Mouse (Mus musculus) forebrain, postnatal 0 days (tissue): ENCODE measurements at regions not wholly inside any gene's neighbourhood (a gene's known extent, or its start where the extent isn't known, plus 50 kb on each side); places are given as distances from the start of the nearest gene placed in this dataset.
"Not testable (repeated sequence)": the region's sequence is repeated elsewhere in the genome, so short reads cannot be mapped to it uniquely, and the experiment has no call there.

Experiments used
- ATAC-seq: fragments of 200-750 bp; cut with Nextera tagmentation; 2 replicates; pipeline ENCODE4 v1.8.0; 2017; ENCODE audit warnings: mild to moderate bottlenecking, moderate library complexity
- DNase-seq: peaks from one replicate; pipeline ENCODE4 v3.0.0-alpha.2; 2015
- H3K27ac ChIP-seq: fragments of 300-500 bp; sonication (generic); 2 replicates; pipeline ENCODE4 v1.5.1; 2014; ENCODE audit warnings: low read depth, mild to moderate bottlenecking, antibody characterized with exemption, low read length, moderate library complexity, mixed read lengths
- H3K27me3 ChIP-seq: fragments of 300-500 bp; sonication (generic); 2 replicates; pipeline ENCODE4 v1.6.1; 2014; ENCODE audit warnings: mild to moderate bottlenecking, low read length, mixed read lengths; ENCODE audit not compliant: insufficient read depth
- H3K36me3 ChIP-seq: fragments of 300-500 bp; sonication (generic); 2 replicates; pipeline ENCODE4 v1.6.1; 2014; ENCODE audit warnings: mild to moderate bottlenecking, moderate library complexity; ENCODE audit not compliant: insufficient read depth
- H3K4me1 ChIP-seq: fragments of 300-500 bp; sonication (generic); 2 replicates; pipeline ENCODE4 v1.6.1; 2014; ENCODE audit warnings: antibody characterized with exemption; ENCODE audit not compliant: insufficient read depth
- H3K4me2 ChIP-seq: fragments of 300-500 bp; sonication (generic); 2 replicates; pipeline ENCODE4 v1.6.1; 2014; ENCODE audit warnings: low read depth, mild to moderate bottlenecking, moderate library complexity
- H3K4me3 ChIP-seq: fragments of 300-500 bp; sonication (generic); 2 replicates; pipeline ENCODE4 v1.5.1; 2014; ENCODE audit warnings: low read depth, low read length, mixed read lengths
- H3K9ac ChIP-seq: fragments of 300-500 bp; sonication (generic); 2 replicates; pipeline ENCODE4 v1.6.1; 2014; ENCODE audit warnings: mild to moderate bottlenecking
- H3K9me3 ChIP-seq: fragments of 300-500 bp; sonication (generic); 2 replicates; pipeline ENCODE4 v1.6.1; 2016; ENCODE audit warnings: low read length
- CTCF ChIP-seq: sonication (generic); IDR thresholded peaks from 2 replicates; pipeline ENCODE4 v1.5.1; 2016; ENCODE audit warnings: antibody characterized with exemption, control low read depth, low read depth
- WGBS: fragments of 180-500 bp; shearing (Covaris S2); extraction: QIAGEN DNeasy Blood & Tissue Kit; methylation state at CpG from one replicate; pipeline ENCODE4 v1.1.7; 2014; 5-methylcytosine and 5-hydroxymethylcytosine counted together

DNA sequence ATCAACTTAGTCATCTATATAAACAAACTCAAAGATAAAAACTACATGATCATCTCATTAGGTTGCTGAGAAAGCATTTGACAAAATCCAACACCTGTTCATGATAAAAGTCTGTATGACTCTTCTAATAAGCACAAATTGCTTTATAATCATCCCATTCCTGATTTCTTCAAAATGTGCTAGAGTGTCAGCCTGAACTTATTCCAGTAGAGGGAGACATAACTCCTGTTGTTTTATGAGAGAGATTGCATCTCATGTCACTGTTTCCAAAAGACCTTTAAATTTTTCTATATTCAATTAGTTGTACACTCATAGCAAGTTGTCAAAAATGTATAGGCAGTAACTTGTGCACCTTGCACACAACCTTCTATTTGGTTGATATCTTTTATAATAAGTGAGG, 96.0 kb upstream of the Tacstd2 start:
- H3K27ac ChIP-seq: no peak overlapping the region
- peak; percentile 2 for DNase-seq
- H3K9ac ChIP-seq: no peak overlapping the region
- H3K4me1 ChIP-seq: no peaks in the 10 kb centered on the region
- ATAC-seq: no peak
- no peaks in the 10 kb centered on the region for H3K9me3 ChIP-seq
- no peaks in the 10 kb centered on the region for H3K36me3 ChIP-seq
- peak; percentile 48 for TF ChIP-seq CTCF
- no peak overlapping the region for H3K4me3 ChIP-seq
- no peaks in the 10 kb centered on the region for H3K27me3 ChIP-seq
- no peak overlapping the region for H3K4me2 ChIP-seq

DNA sequence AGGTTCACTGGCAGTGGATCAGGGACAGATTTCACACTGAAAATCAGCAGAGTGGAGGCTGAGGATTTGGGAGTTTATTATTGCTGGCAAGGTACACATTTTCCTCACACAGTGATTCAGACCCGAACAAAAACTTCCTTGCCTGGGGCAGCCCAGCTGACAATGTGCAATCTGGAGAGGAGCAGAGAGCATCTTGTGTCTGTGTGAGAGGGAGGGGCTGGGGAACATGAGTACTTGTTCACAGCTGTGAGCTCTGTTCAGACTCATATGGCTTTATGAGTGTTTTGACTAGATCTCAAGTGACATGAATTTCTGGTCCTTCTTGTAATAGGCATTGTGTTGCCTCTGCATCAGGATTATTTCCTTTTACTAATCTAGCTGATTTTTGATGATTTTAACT, 74.8 kb upstream of the Tacstd2 start:
- Histone ChIP-seq H3K27ac (no peak overlapping the region), H3K36me3 (no peaks in the 10 kb centered on the region), H3K9ac (no peak overlapping the region), H3K27me3 (no peaks in the 10 kb centered on the region), H3K4me2 (no peak overlapping the region), H3K4me1 (no peaks in the 10 kb centered on the region), H3K4me3 (no peak overlapping the region), H3K9me3 (no peaks in the 10 kb centered on the region)
- 55% methylated on average over 1 of the region's 1 CpGs for WGBS
- ATAC-seq (peak; percentile 69), DNase-seq (peak; percentile 3)
- TF ChIP-seq CTCF: no peak

DNA sequence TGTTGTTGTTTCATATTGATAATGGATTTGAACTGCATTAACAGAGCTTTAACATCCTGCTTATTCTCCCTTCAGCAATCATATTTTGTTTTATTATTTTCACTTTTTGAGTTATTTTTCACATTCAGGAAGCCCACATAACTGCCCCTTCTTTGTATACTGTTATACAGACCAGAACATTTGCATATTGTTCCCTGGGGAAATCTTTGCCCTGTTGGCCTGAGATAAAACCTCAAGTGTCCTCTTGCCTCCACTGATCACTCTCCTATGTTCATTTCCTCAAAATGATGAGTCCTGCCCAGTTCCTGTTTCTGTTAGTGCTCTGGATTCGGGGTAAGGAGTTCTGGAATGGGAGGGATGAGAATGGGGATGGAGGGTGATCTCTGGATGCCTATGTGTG, 73.9 kb upstream of the Tacstd2 start:
- not testable (repeated sequence) for H3K27me3 ChIP-seq, H3K4me3 ChIP-seq, DNase-seq, H3K4me2 ChIP-seq, H3K4me1 ChIP-seq, ATAC-seq, H3K9ac ChIP-seq, H3K9me3 ChIP-seq, H3K27ac ChIP-seq, H3K36me3 ChIP-seq
- 48% methylated on average over 1 of the region's 1 CpGs for WGBS
